Comparison of ENCODE assay signal across 16 mouse cellular contexts in genomic region chr7:133748753-133749152, GRCm38 (mm10). TPM values are rescaled to one million over a fixed set of nuclear protein-coding genes. Genes with fewer than 3 reads are reported as not detected.
DNase-seq lines count a peak whose midpoint lies in the region; ATAC-seq and TF ChIP-seq lines count a peak whose summit lies in the region.
"Had no signal": no experiment of that assay in that cellular context is flagged by ENCODE, and none has a peak within 500 bp of the region (broad histone marks: within the 10 kb centered on the region; RNA-seq: fewer than 3 reads in every experiment).

No protein-coding gene starts in this region.

- peaks cover 31 to 67% of the 10 kb centered on the region in 2 experiments for H3K4me1 ChIP-seq in heart, embryonic 14.5 days (ENCODE audit: control insufficient read depth in 2 of 2, insufficient read depth in 2 of 2, low read length in 2 of 2)
- H3K4me1 ChIP-seq in stomach, postnatal 0 days (replicated peaks; ENCODE audit: control insufficient read depth, insufficient read depth) = no peaks in the 10 kb centered on the region
- H3K4me1 ChIP-seq: embryonic facial prominence, embryonic 13.5 days; midbrain, embryonic 13.5 days had no signal

- H3K9me3 ChIP-seq in heart, embryonic 14.5 days (ENCODE audit: control insufficient read depth, low read length) = no peaks in the 10 kb centered on the region
- no peaks in the 10 kb centered on the region for H3K9me3 ChIP-seq in stomach, postnatal 0 days (ENCODE audit: control insufficient read depth, low read length)
- H3K9me3 ChIP-seq: embryonic facial prominence, embryonic 13.5 days; midbrain, embryonic 13.5 days had no signal

- H3K27ac ChIP-seq in heart, embryonic 14.5 days (replicated peaks in 1 of 2; ENCODE audit: control insufficient read depth in 1 of 2, insufficient read depth in 1 of 2, low read depth in 2 of 2, low read length in 2 of 2) = peak overlapping the region; percentile 61 to 66
- peak overlapping the region; percentile 65 for H3K27ac ChIP-seq in stomach, postnatal 0 days (replicated peaks)
- H3K27ac ChIP-seq: embryonic facial prominence, embryonic 13.5 days; midbrain, embryonic 13.5 days had no signal

- H3K27me3 ChIP-seq in heart, embryonic 14.5 days (ENCODE audit: control insufficient read depth, insufficient read depth, low read length) = no peaks in the 10 kb centered on the region
- H3K27me3 ChIP-seq in stomach, postnatal 0 days (ENCODE audit: control insufficient read depth, insufficient read depth, low read length) = no peaks in the 10 kb centered on the region
- H3K27me3 ChIP-seq: embryonic facial prominence, embryonic 13.5 days; midbrain, embryonic 13.5 days had no signal

- TF ChIP-seq EP300 in stomach, postnatal 0 days (optimal IDR thresholded peaks at IDR 0.05) = no peak

- H3K4me3 ChIP-seq in heart, embryonic 14.5 days (ENCODE audit: control insufficient read depth in 1 of 2, insufficient read depth in 1 of 2, low read depth in 1 of 2, low read length in 2 of 2) = no peak overlapping the region
- no peak overlapping the region for H3K4me3 ChIP-seq in stomach, postnatal 0 days (ENCODE audit: low read depth, low read length)
- H3K4me3 ChIP-seq: embryonic facial prominence, embryonic 13.5 days; midbrain, embryonic 13.5 days; myocyte had no signal

- ATAC-seq in heart, embryonic 14.5 days (ENCODE audit: insufficient number of reproducible peaks, insufficient read depth, low FRiP score, low read depth) = no peak
- no peak for ATAC-seq in stomach, postnatal 0 days (ENCODE audit: low FRiP score, low TSS enrichment)
- ATAC-seq: midbrain, embryonic 13.5 days had no signal

- intact Hi-C loops in heart, postnatal 25 days (cut with DNase I) = no loop called here
- intact Hi-C loops in left cerebral cortex, postnatal 4 days (cut with DNase I) = no loop called here
- intact Hi-C loops in left cerebral cortex, postnatal 10 days (cut with DNase I) = no loop called here

- DNase-seq in cerebellum, postnatal 14 days = peak; percentile 77 to 79
- DNase-seq in cerebellum, adult 9-11 months = no peak
- DNase-seq in heart, postnatal 25 days (ENCODE audit: low spot score) = no peak
- DNase-seq in left cerebral cortex, postnatal 4 days = peak; percentile 76
- no peak for DNase-seq in left cerebral cortex, postnatal 10 days (ENCODE audit: extremely low spot score in 1 of 2, low spot score in 2 of 2)
- no peak for DNase-seq in stomach, postnatal 0 days (ENCODE audit: low spot score)
- no peak for DNase-seq in right cerebral cortex, adult 2 months (ENCODE audit: low spot score in 2 of 2)
- DNase-seq: B cell, adult 2 months had no signal

- TF ChIP-seq CTCF in stomach, postnatal 0 days (IDR thresholded peaks at IDR 0.05; ENCODE audit: low read depth) = no peak

- 0 out of 2 replicates have a peak overlapping the region, but pooled peaks have one; percentile 8 for H3K9ac ChIP-seq in heart, embryonic 14.5 days (ENCODE audit: low read length)
- H3K9ac ChIP-seq in stomach, postnatal 0 days (ENCODE audit: low read length) = no peak overlapping the region
- H3K9ac ChIP-seq: embryonic facial prominence, embryonic 13.5 days; lung, embryonic 14.5 days; midbrain, embryonic 13.5 days had no signal

- H3K4me2 ChIP-seq in heart, embryonic 14.5 days (ENCODE audit: low read length) = no peak overlapping the region
- H3K4me2 ChIP-seq in stomach, postnatal 0 days (replicated peaks; ENCODE audit: low read depth) = no peak overlapping the region
- H3K4me2 ChIP-seq: embryonic facial prominence, embryonic 13.5 days; lung, embryonic 14.5 days; midbrain, embryonic 13.5 days had no signal

- no peaks in the 10 kb centered on the region; the same call in 1 of the 2 replicates for H3K36me3 ChIP-seq in heart, embryonic 14.5 days (ENCODE audit: control insufficient read depth, insufficient read depth, low read length)
- no peaks in the 10 kb centered on the region for H3K36me3 ChIP-seq in stomach, postnatal 0 days (ENCODE audit: control insufficient read depth, insufficient read depth, low read length)

- WGBS in heart, embryonic 14.5 days = 63% methylated on average over 14 of the region's 14 CpGs
- 63% methylated on average over 14 of the region's 14 CpGs for WGBS in stomach, postnatal 0 days

RNA-seq across cellular contexts. Expression of gene Fank1, which starts 27.9 kb away (rescaled TPM):
- not detected in 2 replicates for polyA plus RNA-seq in heart, embryonic 14.5 days (2014; fragmentation: Nextera tagmentation; extraction: Ambion mirVana)
- total RNA-seq in heart, postnatal 25 days (2021) = not detected
- 1 to 10 TPM; 3.5 to 4.9 TPM for total RNA-seq in left cerebral cortex, postnatal 4 days (2021)
- total RNA-seq in left cerebral cortex, postnatal 10 days (2021) = 1 to 10 TPM; 3.6 to 4.2 TPM
- polyA plus RNA-seq in stomach, postnatal 0 days (2015; fragmentation: Nextera tagmentation; extraction: Ambion mirVana) = 0.34 and 0.50 TPM in 2 replicates
- total RNA-seq: liver, adult 2 months; neutrophil, adult 5-6 weeks had no signal
- polyA plus RNA-seq: liver, adult 2 months; spleen, adult 2 months had no signal

RNA-seq across cellular contexts. Expression of gene Dhx32, which starts 33.8 kb away (rescaled TPM):
- 32.2 and 32.7 TPM in 2 replicates for polyA plus RNA-seq in heart, embryonic 14.5 days (2014; fragmentation: Nextera tagmentation; extraction: Ambion mirVana)
- total RNA-seq in heart, postnatal 25 days (2021) = 10 to 100 TPM; 33.7 to 35.7 TPM
- 10 to 100 TPM; 48.1 to 52.0 TPM for total RNA-seq in left cerebral cortex, postnatal 4 days (2021)
- total RNA-seq in left cerebral cortex, postnatal 10 days (2021) = 10 to 100 TPM; 51.6 to 53.0 TPM
- 57.6 and 59.8 TPM in 2 replicates for polyA plus RNA-seq in stomach, postnatal 0 days (2015; fragmentation: Nextera tagmentation; extraction: Ambion mirVana)

RNA-seq across cellular contexts. Expression of gene Uros, which starts 38.9 kb away (rescaled TPM):
- polyA plus RNA-seq in heart, embryonic 14.5 days (2014; fragmentation: Nextera tagmentation; extraction: Ambion mirVana) = 33.7 and 34.8 TPM in 2 replicates
- total RNA-seq in heart, postnatal 25 days (2021) = 10 to 100 TPM; 19.5 to 20.3 TPM
- total RNA-seq in left cerebral cortex, postnatal 4 days (2021) = 10 to 100 TPM; 13.1 to 15.0 TPM
- total RNA-seq in left cerebral cortex, postnatal 10 days (2021) = 10 to 100 TPM; 16.8 to 20.0 TPM
- polyA plus RNA-seq in stomach, postnatal 0 days (2015; fragmentation: Nextera tagmentation; extraction: Ambion mirVana) = 13.3 and 13.9 TPM in 2 replicates

RNA-seq across cellular contexts. Expression of gene Bccip, which starts 39.6 kb away (rescaled TPM):
- polyA plus RNA-seq in heart, embryonic 14.5 days (2014; fragmentation: Nextera tagmentation; extraction: Ambion mirVana) = 72.7 and 73.3 TPM in 2 replicates
- 10 to 100 TPM; 46.5 to 57.3 TPM for total RNA-seq in heart, postnatal 25 days (2021)
- total RNA-seq in left cerebral cortex, postnatal 4 days (2021) = 10 to 100 TPM; 52.8 to 55.4 TPM
- 10 to 100 TPM; 54.3 to 58.1 TPM for total RNA-seq in left cerebral cortex, postnatal 10 days (2021)
- 100 and 105 TPM in 2 replicates for polyA plus RNA-seq in stomach, postnatal 0 days (2015; fragmentation: Nextera tagmentation; extraction: Ambion mirVana)

Comparison
In these comparisons a context has a peak if more than half of its experiments do, and no peak if none do; other contexts are left out.
1. DNase-seq: peak in cerebellum, postnatal 14 days (2 of 2) and left cerebral cortex, postnatal 4 days (single experiment); none in cerebellum, adult 9-11 months (single experiment), heart, postnatal 25 days (single experiment), left cerebral cortex, postnatal 10 days (0 of 2), stomach, postnatal 0 days (single experiment) and right cerebral cortex, adult 2 months (0 of 2).
2. RNA of gene Fank1, which starts 27.9 kb away (total RNA-seq): 3.5 to 4.9 TPM in left cerebral cortex, postnatal 4 days and 3.6 to 4.2 TPM in left cerebral cortex, postnatal 10 days; not detected in heart, postnatal 25 days; every median in the first group is over 4 times any median in the second.